Mouse (Mus musculus): ENCODE results near the gene Gna13. TPM values are rescaled to one million over a fixed set of nuclear protein-coding genes. Genes with fewer than 3 reads are reported as not detected.

Gene Gna13
- total and polyA plus RNA-seq, 3 experiments, result 51.0 to 102 (median 56.6) TPM

- Histone ChIP-seq H3K36me3 (ENCODE audit: control insufficient read depth in 1 of 2, insufficient read depth in 2 of 2, low read length in 2 of 2) (peaks cover 0 to 26% of the 10 kb centered on the region in 2 experiments; a peak in 2 of 4 replicates), H3K27me3 (ENCODE audit: control insufficient read depth in 1 of 2, insufficient read depth in 2 of 2, low read length in 2 of 2) (no peaks in the 10 kb centered on the region), H3K27ac (ENCODE audit: control insufficient read depth, low read depth, low read length) (no peak overlapping the region), H3K9ac (ENCODE audit: control insufficient read depth, low read depth, low read length, poor library complexity, severe bottlenecking) (no peak overlapping the region), H3K9me3 (replicated peaks; ENCODE audit: insufficient read depth, low read length) (no peaks in the 10 kb centered on the region), H3K4me1 (ENCODE audit: control insufficient read depth in 1 of 2, insufficient read depth in 2 of 2, low read length in 2 of 2) (peaks cover 25 to 28% of the 10 kb centered on the region in 2 experiments), H3K79me2 (ENCODE audit: control insufficient read depth, insufficient read depth, low read length, poor library complexity) (no peaks in the 10 kb centered on the region), H3K4me3 (ENCODE audit: control insufficient read depth in 1 of 2, insufficient read depth in 1 of 2, low read depth in 2 of 2, low read length in 2 of 2) (no peak overlapping the region)
- DNase-seq (ENCODE audit: low read depth, low spot score), result no peak
- TF ChIP-seq CHD1 (IDR thresholded peaks at IDR 0.05; ENCODE audit: low read depth, low read length) (no peak), MAX (IDR thresholded peaks at IDR 0.05; ENCODE audit: low read length) (no peak), MXI1 (IDR thresholded peaks at IDR 0.05; ENCODE audit: low read depth, low read length) (no peak), JUND (IDR thresholded peaks at IDR 0.05; ENCODE audit: low read depth, low read length) (no peak), NELFE (IDR thresholded peaks at IDR 0.05; ENCODE audit: low read depth, low read length) (no peak), MAZ (IDR thresholded peaks at IDR 0.05; ENCODE audit: low read depth, low read length) (no peak), CHD2 (IDR thresholded peaks at IDR 0.05; ENCODE audit: low read length) (no peak), ELF1 (IDR thresholded peaks at IDR 0.05; ENCODE audit: low read depth, low read length) (no peak), TBP (IDR thresholded peaks at IDR 0.05; ENCODE audit: low read depth, low read length) (no peak), ZKSCAN1 (IDR thresholded peaks at IDR 0.05; ENCODE audit: low read depth, low read length) (no peak), GABPA (IDR thresholded peaks at IDR 0.05; ENCODE audit: low read depth, low read length) (no peak), USF2 (IDR thresholded peaks at IDR 0.05; ENCODE audit: borderline replicate concordance in 1 of 2, insufficient read depth in 1 of 2, low read depth in 1 of 2, low read length in 2 of 2) (no peak)
Observed at GRCm38 (mm10) chr11:109354236-109354613, 8.4 kb upstream of the Gna13 start.

DNA sequence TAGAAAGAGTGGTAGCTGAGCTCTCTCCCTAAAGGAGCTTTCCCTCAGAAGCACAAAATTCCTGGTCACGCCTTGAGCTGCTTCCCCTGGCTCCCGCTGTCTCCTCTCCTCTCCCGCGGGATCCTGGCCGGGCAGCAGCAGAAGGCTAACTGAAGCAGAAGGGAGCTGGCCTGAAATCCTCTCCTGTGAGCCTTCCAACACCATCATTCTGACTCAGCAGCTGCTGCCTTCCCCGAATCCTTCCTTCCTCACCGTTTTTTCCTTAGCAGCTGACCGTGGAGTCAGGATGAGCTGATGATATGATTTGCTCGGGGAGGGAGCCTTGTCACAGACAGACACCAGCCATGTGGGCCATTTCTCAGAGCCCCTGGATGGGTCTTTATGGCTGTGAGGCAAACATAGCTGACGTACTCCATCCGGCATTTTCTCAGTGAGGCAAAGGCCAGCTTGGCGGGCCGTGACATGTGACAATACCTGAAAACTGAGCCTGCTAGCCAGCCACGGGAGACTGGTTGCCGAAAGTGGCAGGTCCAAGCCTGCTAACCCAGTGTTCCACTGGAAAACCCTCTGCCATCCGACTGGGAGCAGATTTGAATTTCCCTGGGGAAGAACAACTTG is 6.8 kb upstream of the Gna13 start:
- Histone ChIP-seq H3K4me3 (ENCODE audit: control insufficient read depth in 1 of 2, insufficient read depth in 1 of 2, low read depth in 2 of 2, low read length in 2 of 2) (no peak overlapping the region), H3K9ac (ENCODE audit: control insufficient read depth, low read depth, low read length, poor library complexity, severe bottlenecking) (no peak overlapping the region), H3K27me3 (ENCODE audit: control insufficient read depth in 1 of 2, insufficient read depth in 2 of 2, low read length in 2 of 2) (no peaks in the 10 kb centered on the region), H3K36me3 (ENCODE audit: control insufficient read depth in 1 of 2, insufficient read depth in 2 of 2, low read length in 2 of 2) (peaks cover 0 to 20% of the 10 kb centered on the region in 2 experiments; a peak in 2 of 4 replicates), H3K4me1 (ENCODE audit: control insufficient read depth in 1 of 2, insufficient read depth in 2 of 2, low read length in 2 of 2) (peaks cover 20 to 24% of the 10 kb centered on the region in 2 experiments), H3K79me2 (ENCODE audit: control insufficient read depth, insufficient read depth, low read length, poor library complexity) (no peaks in the 10 kb centered on the region), H3K27ac (ENCODE audit: control insufficient read depth, low read depth, low read length) (no peak overlapping the region), H3K9me3 (replicated peaks; ENCODE audit: insufficient read depth, low read length) (no peaks in the 10 kb centered on the region)
- no peak for DNase-seq (ENCODE audit: low read depth, low spot score)
- TF ChIP-seq GABPA (IDR thresholded peaks at IDR 0.05; ENCODE audit: low read depth, low read length) (no peak), SMC3 (IDR thresholded peaks at IDR 0.05; ENCODE audit: low read depth, low read length) (no peak), ZC3H11A (IDR thresholded peaks at IDR 0.05; ENCODE audit: low read depth, low read length) (no peak), MEF2A (IDR thresholded peaks at IDR 0.05; ENCODE audit: extremely low read depth, insufficient replicate concordance, low read depth, low read length, poor library complexity, severe bottlenecking) (no peak), HCFC1 (IDR thresholded peaks at IDR 0.05; ENCODE audit: low read depth, low read length) (no peak)

All from MEL (cell line).